Mouse (Mus musculus) thymus, postnatal 25 days (tissue): ENCODE data around the gene Klc3.

ENCODE experiments used
- DNase-seq: peaks from one replicate; pipeline ENCODE4 v3.0.0; 2022

The Klc3 gene

DNA sequence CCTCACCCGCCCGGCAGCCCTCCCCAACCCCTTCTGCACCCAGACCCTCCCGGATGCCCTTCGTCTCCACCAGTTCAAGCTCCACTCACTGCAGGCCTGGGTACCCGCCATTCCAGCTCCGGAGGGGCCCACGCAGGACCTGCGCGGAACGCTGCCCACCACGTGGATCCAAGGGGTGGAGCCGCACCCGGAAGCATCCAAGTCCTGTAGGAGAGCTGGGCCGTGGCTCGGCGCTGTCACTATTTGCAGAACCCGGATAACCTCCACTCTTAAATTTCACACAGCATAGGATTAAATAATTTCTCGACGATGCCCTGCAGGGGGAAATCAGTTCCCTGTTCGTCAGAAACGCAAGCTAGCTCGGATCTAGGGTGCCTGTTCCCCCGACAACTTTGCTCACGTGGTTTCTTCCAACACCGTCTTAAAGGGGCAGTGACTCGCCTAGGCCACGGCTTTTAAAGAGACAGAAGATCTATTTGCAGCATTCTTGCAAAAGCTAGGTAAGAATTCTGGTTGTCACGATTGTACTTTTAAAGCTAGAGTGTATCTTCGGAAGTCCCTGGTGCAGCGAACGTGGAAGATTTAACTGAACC, 44.5 kb downstream of the Klc3 start, which contains the start of the genes Cd3eap and Ppp1r13l:
TSS of gene Cd3eap (minus strand) at position 185 of the 593 bp plus-strand sequence.
TSS of gene Ppp1r13l (plus strand) at position 451 of the 593 bp plus-strand sequence.
- DNase-seq = peak; percentile 85

- no peak for DNase-seq
These were observed 45.3 kb downstream of the Klc3 start for GRCm38 (mm10) chr7:19358634-19359033.

- no peak for DNase-seq
These were observed 46.2 kb downstream of the Klc3 start for GRCm38 (mm10) chr7:19357381-19358375.

DNA sequence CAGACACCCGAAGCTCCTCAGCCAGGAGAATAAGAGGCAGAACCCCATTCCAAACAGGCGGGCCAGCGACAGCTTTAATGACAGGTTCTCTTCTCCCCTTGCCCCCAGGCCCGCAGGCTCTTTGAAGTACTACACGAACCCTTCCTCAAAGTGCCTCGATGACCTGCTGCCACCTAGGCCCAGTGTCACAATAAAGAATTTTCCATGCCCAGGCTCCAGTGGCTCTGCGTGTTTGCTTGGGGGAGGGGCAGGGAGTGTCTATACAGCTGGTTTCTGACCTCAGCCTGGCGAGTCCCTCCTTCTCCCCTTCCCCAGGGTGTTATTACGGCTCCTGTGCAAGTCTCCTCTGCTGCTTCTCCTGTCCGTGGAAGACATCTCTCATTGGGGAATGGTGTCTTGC, 47.6 kb downstream of the Klc3 start:
- no peak for DNase-seq

GRCm38 (mm10) chr7:19354991-19355390, 48.9 kb downstream of the Klc3 start:
- no peak for DNase-seq

DNA sequence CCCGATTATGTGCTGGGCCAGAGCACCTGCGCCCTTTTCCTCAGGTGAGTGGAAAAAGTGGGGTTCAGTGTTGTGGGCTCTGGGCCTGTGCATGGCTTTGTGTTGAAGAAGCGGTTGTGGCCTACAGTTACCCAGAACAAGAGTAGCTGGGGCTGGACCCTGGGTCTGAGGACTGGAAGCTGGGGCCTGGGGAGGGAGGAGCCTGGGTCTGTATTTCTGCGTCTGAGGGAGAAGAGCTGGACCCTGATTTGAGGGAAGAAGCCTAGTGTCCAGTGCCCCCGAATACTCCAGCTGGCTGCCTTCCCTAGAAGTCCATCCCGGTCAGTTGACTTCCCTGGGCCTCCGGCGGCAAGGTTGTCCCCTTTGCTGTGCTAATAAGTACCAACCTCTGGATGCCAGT, 53.7 kb downstream of the Klc3 start:
- DNase-seq = no peak

GRCm38 (mm10) chr7:19349188-19349915, 54.6 kb downstream of the Klc3 start:
- DNase-seq = no peak

- peak; percentile 97 for DNase-seq
These were observed 58.9 kb downstream of the Klc3 start for GRCm38 (mm10) chr7:19344938-19345471.
